Mouse (Mus musculus): ENCODE results near the gene Ccdc85c. TPM values are rescaled to one million over a fixed set of nuclear protein-coding genes. Genes with fewer than 3 reads are reported as not detected.

The Ccdc85c gene
- polyA plus RNA-seq, 1 experiment from 2014 or later = 17.8 TPM

DNA sequence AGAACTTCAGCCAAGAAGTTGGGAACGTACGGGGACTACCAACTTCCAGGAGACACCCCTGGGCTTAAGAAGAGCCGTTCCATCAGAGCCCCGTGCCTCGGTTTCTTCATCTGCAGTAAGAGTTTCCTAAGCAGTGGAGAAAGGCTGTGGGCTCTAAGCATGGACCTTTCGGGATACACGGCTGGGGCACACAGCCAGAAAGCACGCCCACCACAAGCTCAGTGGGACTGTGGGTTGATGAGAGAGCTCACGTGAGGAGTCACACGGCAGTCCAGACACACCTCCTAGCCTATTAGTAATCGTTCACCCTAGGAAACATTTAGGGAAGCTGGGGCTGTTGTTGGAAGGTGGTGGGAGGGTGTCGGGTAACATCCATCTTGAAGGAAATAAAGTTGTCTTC is 22.2 kb downstream of the Ccdc85c start:
- WGBS = 78% methylated on average over 12 of the region's 12 CpGs
- Histone ChIP-seq H3K4me2 (replicated peaks; ENCODE audit: low read depth, low read length) (no peak overlapping the region), H3K4me3 (ENCODE audit: low read depth, low read length) (no peak overlapping the region), H3K27ac (ENCODE audit: low read depth, low read length) (no peak overlapping the region), H3K4me1 (replicated peaks; ENCODE audit: control insufficient read depth, insufficient read depth, low read length) (peaks cover 22% of the 10 kb centered on the region), H3K9me3 (ENCODE audit: control insufficient read depth, low read length) (no peaks in the 10 kb centered on the region), H3K9ac (ENCODE audit: low read depth, low read length) (no peak overlapping the region), H3K27me3 (ENCODE audit: control insufficient read depth, insufficient read depth, low read length) (no peaks in the 10 kb centered on the region), H3K36me3 (ENCODE audit: control insufficient read depth, insufficient read depth, low read length) (no peaks in the 10 kb centered on the region)
- ATAC-seq (ENCODE audit: low FRiP score) (no peak), DNase-seq (ENCODE audit: low spot score) (no peak)

DNA sequence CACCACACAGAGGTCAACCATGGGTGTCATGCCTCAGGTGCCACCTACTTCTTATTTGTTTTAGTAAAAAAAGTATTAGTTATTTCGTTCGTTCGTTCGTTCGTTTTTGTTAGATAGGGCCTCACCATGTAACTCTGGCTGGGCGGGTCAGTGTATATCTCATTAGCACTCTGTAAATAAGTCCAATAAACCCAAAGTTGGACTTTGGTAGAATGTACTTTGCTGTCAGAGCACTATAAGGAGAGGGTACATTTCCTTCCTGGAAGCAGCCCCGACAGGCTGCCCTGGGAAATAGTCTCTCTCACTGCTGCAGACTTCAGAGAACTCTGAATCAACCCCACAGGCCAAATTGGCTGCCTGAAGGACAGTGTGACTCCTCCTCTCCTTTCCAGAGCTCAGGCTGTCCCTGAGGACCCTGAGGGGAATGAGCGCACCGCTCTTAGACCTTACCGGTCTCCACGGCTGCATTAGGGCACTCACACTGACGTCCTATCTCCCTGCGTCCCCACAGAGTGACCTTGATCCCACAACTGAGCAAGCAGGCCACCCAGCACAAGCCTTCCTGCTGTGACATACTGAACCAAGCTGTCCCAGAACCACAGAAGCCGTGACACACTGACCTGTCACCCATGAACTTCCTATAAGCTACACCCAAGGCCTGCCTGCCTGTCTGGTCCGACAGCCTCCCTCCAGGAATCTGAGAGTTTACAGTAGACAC is 23.2 kb downstream of the Ccdc85c start:
- H3K4me2 ChIP-seq (replicated peaks; ENCODE audit: low read depth, low read length) = no peak overlapping the region
- H3K36me3 ChIP-seq (ENCODE audit: control insufficient read depth, insufficient read depth, low read length) = no peaks in the 10 kb centered on the region
- H3K9ac ChIP-seq (ENCODE audit: low read depth, low read length) = no peak overlapping the region
- H3K4me3 ChIP-seq (ENCODE audit: low read depth, low read length) = no peak overlapping the region
- WGBS = 75% methylated on average over 15 of the region's 15 CpGs
- H3K4me1 ChIP-seq (replicated peaks; ENCODE audit: control insufficient read depth, insufficient read depth, low read length) = peaks cover 26% of the 10 kb centered on the region
- no peak for DNase-seq (ENCODE audit: low spot score)
- no peaks in the 10 kb centered on the region for H3K27me3 ChIP-seq (ENCODE audit: control insufficient read depth, insufficient read depth, low read length)
- no peaks in the 10 kb centered on the region for H3K9me3 ChIP-seq (ENCODE audit: control insufficient read depth, low read length)
- ATAC-seq (ENCODE audit: low FRiP score) = no peak
- no peak overlapping the region for H3K27ac ChIP-seq (ENCODE audit: low read depth, low read length)

DNA sequence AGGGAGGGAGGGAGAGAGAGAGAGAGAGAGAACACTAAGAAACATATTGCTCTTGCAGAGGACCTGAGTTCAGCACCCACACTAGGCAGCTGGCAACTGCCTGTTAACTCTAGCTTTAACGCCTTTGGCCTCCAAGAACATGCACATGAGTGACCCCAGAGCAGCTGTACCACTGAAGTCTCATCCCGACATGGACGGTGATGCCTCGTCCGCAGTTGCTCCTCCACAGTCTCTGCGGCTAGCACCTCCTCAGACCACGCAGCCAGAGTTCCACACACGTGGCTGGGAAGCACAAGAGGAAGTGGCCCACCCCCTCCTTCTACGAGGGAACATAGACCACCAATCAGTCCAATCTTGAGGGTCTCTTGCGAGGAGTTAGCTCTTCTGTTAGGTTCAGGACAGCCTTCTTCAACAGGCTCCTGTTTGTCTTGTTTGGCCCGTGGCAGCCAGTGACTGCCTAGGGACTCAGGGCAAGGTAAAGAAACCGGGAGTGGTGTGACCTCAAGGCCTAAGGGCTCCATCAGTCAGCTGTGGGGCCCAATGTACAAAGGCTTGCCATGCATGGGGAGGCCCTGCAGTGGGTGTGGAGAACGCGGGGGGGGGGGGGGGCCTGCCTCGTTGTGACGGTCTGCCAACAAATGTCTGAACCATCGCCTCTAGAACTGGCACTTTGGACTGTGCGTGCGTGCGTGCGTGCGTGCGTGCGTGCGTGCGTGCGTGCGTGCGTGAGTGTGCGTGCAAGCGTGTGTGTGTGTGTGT is 24.0 kb downstream of the Ccdc85c start:
- Histone ChIP-seq H3K27me3 (ENCODE audit: control insufficient read depth, insufficient read depth, low read length) (no peaks in the 10 kb centered on the region), H3K4me3 (ENCODE audit: low read depth, low read length) (no peak overlapping the region), H3K27ac (ENCODE audit: low read depth, low read length) (no peak overlapping the region), H3K36me3 (ENCODE audit: control insufficient read depth, insufficient read depth, low read length) (no peaks in the 10 kb centered on the region), H3K9ac (ENCODE audit: low read depth, low read length) (no peak overlapping the region), H3K4me2 (replicated peaks; ENCODE audit: low read depth, low read length) (no peak overlapping the region), H3K9me3 (ENCODE audit: control insufficient read depth, low read length) (no peaks in the 10 kb centered on the region), H3K4me1 (replicated peaks; ENCODE audit: control insufficient read depth, insufficient read depth, low read length) (peaks cover 22% of the 10 kb centered on the region)
- ATAC-seq (ENCODE audit: low FRiP score) (no peak), DNase-seq (ENCODE audit: low spot score) (no peak)
- WGBS = 81% methylated on average over 31 of the region's 31 CpGs

DNA sequence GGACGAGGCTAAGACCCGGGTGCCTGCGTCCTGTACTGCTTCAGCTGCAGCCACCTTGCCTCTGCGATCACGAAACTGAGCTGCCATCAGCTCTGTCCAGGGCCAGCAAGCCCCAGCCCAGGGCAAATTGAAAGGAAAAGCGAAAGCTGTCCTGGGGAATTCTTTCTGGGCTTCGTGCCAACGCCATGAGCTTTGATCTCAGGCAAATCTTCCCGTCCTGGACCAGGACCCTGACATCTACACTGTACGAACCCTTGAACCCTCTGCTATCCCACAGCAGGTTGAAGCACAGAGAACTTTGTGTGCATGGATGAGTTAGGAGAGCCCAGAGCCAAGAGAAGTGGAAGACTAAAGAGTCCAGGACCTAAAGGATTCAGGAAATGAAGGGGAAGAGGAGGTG is 25.7 kb downstream of the Ccdc85c start:
- peaks cover 28% of the 10 kb centered on the region for H3K4me1 ChIP-seq (replicated peaks; ENCODE audit: control insufficient read depth, insufficient read depth, low read length)
- H3K9ac ChIP-seq (ENCODE audit: low read depth, low read length) = no peak overlapping the region
- H3K4me2 ChIP-seq (replicated peaks; ENCODE audit: low read depth, low read length) = no peak overlapping the region
- H3K36me3 ChIP-seq (ENCODE audit: control insufficient read depth, insufficient read depth, low read length) = no peaks in the 10 kb centered on the region
- H3K9me3 ChIP-seq (ENCODE audit: control insufficient read depth, low read length) = no peaks in the 10 kb centered on the region
- no peaks in the 10 kb centered on the region for H3K27me3 ChIP-seq (ENCODE audit: control insufficient read depth, insufficient read depth, low read length)
- no peak overlapping the region for H3K4me3 ChIP-seq (ENCODE audit: low read depth, low read length)
- no peak for ATAC-seq (ENCODE audit: low FRiP score)
- WGBS = 78% methylated on average over 10 of the region's 10 CpGs
- H3K27ac ChIP-seq (ENCODE audit: low read depth, low read length) = no peak overlapping the region
- no peak for DNase-seq (ENCODE audit: low spot score)

DNA sequence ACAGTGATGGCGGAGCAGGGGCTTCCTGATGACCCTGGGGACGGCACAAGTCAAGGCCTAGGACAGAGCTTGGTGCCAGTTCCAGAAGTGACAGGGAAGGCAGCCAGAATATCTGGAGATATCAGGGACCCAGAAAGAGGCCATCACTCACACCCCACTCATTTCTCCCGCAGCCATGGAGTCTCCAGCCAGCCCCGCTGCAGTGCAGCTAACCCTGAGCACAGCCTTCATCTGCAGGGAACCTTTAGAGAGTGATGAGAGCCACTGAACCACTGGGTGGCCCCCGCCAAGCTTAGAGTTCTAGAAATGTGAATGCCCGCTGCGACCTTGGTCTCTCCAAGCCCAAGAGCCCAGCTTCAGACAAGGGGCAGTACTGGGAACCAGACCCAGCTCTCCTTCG is 26.2 kb downstream of the Ccdc85c start:
- no peaks in the 10 kb centered on the region for H3K9me3 ChIP-seq (ENCODE audit: control insufficient read depth, low read length)
- DNase-seq (ENCODE audit: low spot score) (no peak), ATAC-seq (ENCODE audit: low FRiP score) (no peak)
- H3K9ac ChIP-seq (ENCODE audit: low read depth, low read length) = no peak overlapping the region
- no peaks in the 10 kb centered on the region for H3K27me3 ChIP-seq (ENCODE audit: control insufficient read depth, insufficient read depth, low read length)
- H3K27ac ChIP-seq (ENCODE audit: low read depth, low read length) = no peak overlapping the region
- no peaks in the 10 kb centered on the region for H3K36me3 ChIP-seq (ENCODE audit: control insufficient read depth, insufficient read depth, low read length)
- WGBS = 97% methylated on average over 8 of the region's 8 CpGs
- H3K4me3 ChIP-seq (ENCODE audit: low read depth, low read length) = no peak overlapping the region
- H3K4me2 ChIP-seq (replicated peaks; ENCODE audit: low read depth, low read length) = no peak overlapping the region
- peaks cover 33% of the 10 kb centered on the region for H3K4me1 ChIP-seq (replicated peaks; ENCODE audit: control insufficient read depth, insufficient read depth, low read length)

DNA sequence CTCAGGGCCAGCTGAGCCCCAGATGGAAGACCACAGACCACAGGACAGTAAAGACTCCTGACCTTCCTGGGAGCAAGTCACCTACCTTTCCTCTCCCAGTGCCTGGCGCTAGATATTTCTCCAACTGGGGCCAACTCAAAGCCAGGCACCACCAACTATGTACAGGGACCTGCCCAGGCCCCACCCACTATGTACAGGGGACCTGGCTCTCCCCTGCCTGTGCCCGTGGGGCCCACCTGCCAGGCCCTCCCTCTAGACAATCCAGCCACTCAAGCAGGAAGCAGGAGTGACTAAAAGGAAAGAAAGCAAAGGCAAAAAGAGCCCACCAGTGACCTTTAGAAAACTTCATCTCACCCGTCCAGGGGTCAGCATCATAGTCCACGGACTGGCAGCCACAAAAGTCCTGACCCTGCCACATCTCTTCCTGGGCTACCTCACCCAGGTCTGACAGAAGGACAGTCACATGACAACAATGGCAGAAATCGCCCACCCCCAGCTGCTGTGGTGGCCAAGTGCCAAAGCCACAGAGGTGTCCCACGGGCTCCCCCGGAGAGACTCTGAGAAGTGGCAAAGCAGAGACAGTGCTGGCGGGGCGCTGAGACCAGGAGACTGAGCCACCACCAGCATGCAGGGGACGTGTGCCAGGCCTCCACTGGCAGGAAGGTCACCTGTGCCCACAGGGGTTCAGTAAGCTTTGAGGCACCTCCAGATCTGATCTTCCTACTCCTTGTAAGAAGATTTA is 28.3 kb downstream of the Ccdc85c start:
- Histone ChIP-seq H3K36me3 (ENCODE audit: control insufficient read depth, insufficient read depth, low read length) (no peaks in the 10 kb centered on the region), H3K27ac (ENCODE audit: low read depth, low read length) (no peak overlapping the region), H3K4me3 (ENCODE audit: low read depth, low read length) (no peak overlapping the region), H3K4me2 (replicated peaks; ENCODE audit: low read depth, low read length) (no peak overlapping the region), H3K9me3 (ENCODE audit: control insufficient read depth, low read length) (no peaks in the 10 kb centered on the region), H3K4me1 (replicated peaks; ENCODE audit: control insufficient read depth, insufficient read depth, low read length) (peaks cover 38% of the 10 kb centered on the region), H3K27me3 (ENCODE audit: control insufficient read depth, insufficient read depth, low read length) (no peaks in the 10 kb centered on the region), H3K9ac (ENCODE audit: low read depth, low read length) (no peak overlapping the region)
- DNase-seq (ENCODE audit: low spot score) (no peak), ATAC-seq (ENCODE audit: low FRiP score) (no peak)
- WGBS = 85% methylated on average over 10 of the region's 10 CpGs

DNA sequence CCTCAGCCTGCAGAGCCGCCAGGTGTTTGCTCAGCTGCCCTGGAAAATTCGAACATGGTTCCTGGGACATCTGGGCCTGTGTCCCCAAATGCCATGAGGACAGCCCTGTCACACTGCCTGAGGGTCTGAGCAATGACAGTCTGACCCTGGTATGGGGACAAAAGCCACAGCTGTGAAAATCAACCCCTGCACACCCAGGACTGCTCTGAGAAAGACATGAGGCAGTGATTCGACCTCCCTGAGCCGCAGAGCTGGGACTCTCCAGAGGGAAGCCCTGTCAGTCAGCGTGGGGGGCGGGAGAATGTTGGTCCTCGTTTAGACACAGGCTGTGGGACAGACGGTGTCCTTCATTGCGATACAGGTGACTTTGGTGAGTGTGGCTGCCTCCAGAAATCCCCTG is 29.6 kb downstream of the Ccdc85c start:
- WGBS = 29% methylated on average over 9 of the region's 9 CpGs

DNA sequence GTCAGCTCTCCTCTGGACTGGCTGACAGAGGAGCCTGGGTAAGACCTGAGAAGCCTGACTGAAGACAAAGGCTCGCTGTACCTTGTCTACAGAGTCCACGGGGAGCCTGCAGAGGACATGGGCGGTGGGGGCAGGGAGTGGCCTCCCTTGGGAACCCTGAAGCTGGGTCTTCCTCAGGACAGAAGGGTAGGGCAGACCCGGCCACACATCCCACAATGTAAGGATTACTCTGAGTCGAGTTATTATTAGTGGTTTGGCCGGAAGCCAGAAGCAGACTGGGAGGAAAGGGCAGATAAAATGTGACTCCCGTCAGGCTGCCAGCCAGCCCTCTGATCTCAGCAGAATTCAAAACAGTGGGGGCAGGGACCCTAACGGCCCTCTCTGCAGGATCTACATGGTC is 30.4 kb downstream of the Ccdc85c start:
- Histone ChIP-seq H3K27me3 (ENCODE audit: control insufficient read depth, insufficient read depth, low read length) (no peaks in the 10 kb centered on the region), H3K9ac (ENCODE audit: low read depth, low read length) (peak overlapping the region; percentile 24; the same call in 1 of the 2 replicates), H3K4me2 (replicated peaks; ENCODE audit: low read depth, low read length) (no peak overlapping the region), H3K36me3 (ENCODE audit: control insufficient read depth, insufficient read depth, low read length) (no peaks in the 10 kb centered on the region), H3K4me3 (ENCODE audit: low read depth, low read length) (no peak overlapping the region), H3K27ac (ENCODE audit: low read depth, low read length) (peak overlapping the region; percentile 68), H3K4me1 (replicated peaks; ENCODE audit: control insufficient read depth, insufficient read depth, low read length) (peaks cover 58% of the 10 kb centered on the region), H3K9me3 (ENCODE audit: control insufficient read depth, low read length) (no peaks in the 10 kb centered on the region)
- no peak for ATAC-seq (ENCODE audit: low FRiP score)
- 10% methylated on average over 8 of the region's 8 CpGs for WGBS
- DNase-seq (ENCODE audit: low spot score) = no peak

More for the DNA sequence above, 29.6 kb downstream of the Ccdc85c start:
- H3K36me3 ChIP-seq (ENCODE audit: control insufficient read depth, insufficient read depth, low read length) = no peaks in the 10 kb centered on the region
- H3K4me3 ChIP-seq (ENCODE audit: low read depth, low read length) = no peak overlapping the region
- no peak overlapping the region for H3K4me2 ChIP-seq (replicated peaks; ENCODE audit: low read depth, low read length)
- H3K9me3 ChIP-seq (ENCODE audit: control insufficient read depth, low read length) = no peaks in the 10 kb centered on the region
- no peaks in the 10 kb centered on the region for H3K27me3 ChIP-seq (ENCODE audit: control insufficient read depth, insufficient read depth, low read length)
- H3K4me1 ChIP-seq (replicated peaks; ENCODE audit: control insufficient read depth, insufficient read depth, low read length) = peaks cover 52% of the 10 kb centered on the region
- H3K9ac ChIP-seq (ENCODE audit: low read depth, low read length) = no peak overlapping the region; the same call in 1 of the 2 replicates
- DNase-seq (ENCODE audit: low spot score) (no peak), ATAC-seq (ENCODE audit: low FRiP score) (no peak)
- H3K27ac ChIP-seq (ENCODE audit: low read depth, low read length) = peak overlapping the region; percentile 68

Data from hindbrain, embryonic 11.5 days (tissue).